Mouse (Mus musculus): ENCODE results near the gene Map4k4. TPM values are rescaled to one million over a fixed set of nuclear protein-coding genes. Genes with fewer than 3 reads are reported as not detected.
A peak's percentile ranks its signal among the peaks of the same experiment; 100 is the strongest.

Gene Map4k4
- total RNA-seq, 1 experiment from 2014 or later: 141 TPM

DNA sequence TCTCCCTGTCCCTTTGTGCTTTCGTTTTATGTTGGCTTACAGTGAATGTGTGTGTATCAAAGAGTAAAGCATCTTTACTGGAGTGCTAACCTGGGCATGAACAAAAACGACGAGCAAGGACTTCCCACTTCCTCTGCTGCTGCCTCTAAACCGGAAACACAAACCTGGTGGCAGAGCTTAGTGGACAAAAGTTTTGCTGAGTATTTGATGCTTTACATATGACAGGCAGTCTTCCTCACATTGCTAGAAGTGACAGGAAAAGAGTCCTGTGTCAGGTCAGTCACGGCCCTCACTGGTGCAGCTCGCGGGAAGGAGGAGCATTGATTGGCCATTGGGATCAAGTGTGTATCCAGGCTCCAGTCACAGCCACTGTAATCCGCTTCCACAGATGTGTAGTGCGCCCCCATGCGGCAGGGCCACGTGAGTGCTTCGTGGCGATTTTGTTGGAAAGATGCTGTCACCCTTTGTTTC, 35.7 kb downstream of the Map4k4 start:
- DNase-seq: peak; percentile 95

DNA sequence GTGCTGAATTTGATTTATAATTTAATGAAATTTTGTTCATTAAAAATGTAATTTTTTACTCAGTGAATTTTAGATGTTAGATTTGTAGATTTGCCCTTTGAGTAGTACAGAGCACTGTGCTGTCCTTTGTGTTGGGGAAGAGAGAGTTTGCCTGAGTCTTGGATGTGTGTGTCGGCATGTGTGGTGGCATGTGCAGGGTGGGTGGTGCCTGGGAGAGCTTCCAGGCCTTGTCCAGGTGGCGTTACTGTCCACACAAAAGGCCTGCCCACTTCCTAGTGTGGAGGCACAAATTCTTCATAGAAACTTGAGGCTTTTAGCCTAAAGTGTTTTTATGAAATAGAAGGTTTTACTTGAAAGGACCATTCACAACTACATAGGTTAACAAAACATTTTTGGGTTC, 36.2 kb downstream of the Map4k4 start:
- no peak for DNase-seq

DNA sequence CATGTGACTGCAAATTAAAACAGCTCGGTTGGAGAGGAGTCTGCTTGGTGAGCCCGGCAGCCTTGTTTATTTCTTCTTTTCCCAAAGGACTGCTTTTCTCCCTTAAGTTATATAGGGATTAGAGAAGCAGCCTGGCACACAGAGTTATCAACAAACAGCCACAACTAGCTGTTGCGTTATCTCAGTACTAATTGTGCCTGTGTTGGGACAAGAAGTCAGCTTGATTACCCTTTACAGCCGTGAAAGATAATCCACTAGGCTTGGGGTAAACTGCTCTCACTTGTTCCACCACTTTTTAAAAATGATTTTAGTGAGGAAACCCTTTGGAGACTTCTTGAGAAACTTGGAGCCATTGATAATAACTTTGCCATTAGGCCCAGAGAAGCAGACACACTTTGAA, 36.9 kb downstream of the Map4k4 start:
- no peak for DNase-seq

DNA sequence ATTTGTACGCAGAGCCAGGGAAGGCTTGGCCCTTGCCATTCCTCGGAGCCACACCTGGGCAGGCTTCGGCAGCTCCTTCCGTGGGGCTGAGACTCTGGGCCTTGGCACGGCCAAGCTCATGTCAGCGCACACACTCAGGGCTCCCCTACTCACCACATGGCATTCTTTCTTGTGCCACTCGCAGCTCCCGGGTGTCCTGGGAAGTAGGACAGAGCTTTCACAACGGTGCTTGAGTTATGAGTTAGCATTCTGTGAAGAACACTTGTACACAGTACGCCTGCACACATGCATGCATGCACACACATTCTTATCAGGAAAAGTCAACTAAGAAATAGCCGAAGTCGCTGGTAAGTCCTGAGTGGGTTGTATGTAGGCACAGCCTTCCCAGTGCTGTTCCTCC, 38.7 kb downstream of the Map4k4 start:
- DNase-seq: no peak

DNA sequence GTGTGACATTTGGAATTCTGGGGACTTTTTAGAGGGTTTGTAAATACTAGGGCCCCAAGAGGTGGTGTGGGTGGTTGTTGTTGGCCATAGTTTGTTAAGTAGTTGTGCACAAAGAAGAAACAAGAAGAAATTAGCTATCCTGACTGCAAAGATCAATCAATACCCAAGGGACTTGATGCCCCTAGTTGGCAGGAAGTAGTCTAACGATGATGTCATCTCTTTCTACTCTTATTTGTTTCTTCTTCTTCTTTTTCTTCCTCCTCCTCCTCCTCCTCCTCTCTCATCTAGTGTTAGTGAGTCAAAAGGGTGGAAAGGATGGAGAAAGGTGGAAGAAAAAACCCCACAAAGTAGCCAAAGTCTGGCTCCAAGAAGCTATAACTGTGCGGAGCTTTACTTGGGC, 39.6 kb downstream of the Map4k4 start:
- DNase-seq: no peak

DNA sequence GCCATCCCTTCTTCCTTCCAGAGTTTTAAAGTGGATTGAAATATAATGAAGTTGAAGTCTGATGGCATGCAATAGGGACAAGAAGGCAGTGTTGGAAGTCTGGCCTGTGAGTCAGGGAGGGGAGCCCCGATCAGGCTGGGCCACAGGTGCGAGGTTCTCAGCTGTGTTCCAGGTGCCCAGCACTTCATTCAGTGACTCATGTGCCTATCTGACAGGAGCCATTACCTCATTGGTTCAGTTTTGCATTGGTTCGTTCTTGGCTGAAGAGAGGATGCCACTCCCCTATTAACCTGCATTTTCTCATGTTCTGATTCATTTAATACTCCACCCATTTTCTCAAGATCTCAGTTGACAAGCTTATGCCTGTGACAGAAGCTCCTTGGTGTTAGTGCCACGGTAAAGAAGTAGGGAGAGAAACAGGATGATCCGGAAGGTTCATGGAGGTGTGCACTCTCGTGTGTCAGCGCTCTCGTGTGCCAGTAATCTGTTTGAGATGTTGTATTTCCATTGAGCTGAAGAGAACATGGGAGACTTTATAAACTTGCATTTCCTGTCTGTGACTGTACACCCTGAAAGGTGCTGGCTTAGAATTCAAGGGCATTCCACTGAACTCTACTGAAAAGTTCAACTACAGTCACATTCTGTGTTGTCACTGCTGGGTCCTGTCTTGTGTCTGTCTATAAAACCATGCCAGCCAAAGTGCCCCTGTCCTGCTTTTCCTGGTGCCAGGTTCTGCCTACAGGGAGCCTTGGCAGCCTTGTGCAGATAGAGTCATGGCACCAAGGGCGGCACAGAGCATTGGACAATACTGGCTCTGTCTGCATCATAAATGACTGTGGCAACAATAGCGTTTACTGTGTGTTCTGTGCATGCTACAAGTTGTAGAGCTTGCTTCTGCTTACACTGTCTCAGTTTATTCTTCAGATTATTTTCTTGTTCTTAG, 40.8 kb downstream of the Map4k4 start:
- peak; percentile 80 for DNase-seq

DNA sequence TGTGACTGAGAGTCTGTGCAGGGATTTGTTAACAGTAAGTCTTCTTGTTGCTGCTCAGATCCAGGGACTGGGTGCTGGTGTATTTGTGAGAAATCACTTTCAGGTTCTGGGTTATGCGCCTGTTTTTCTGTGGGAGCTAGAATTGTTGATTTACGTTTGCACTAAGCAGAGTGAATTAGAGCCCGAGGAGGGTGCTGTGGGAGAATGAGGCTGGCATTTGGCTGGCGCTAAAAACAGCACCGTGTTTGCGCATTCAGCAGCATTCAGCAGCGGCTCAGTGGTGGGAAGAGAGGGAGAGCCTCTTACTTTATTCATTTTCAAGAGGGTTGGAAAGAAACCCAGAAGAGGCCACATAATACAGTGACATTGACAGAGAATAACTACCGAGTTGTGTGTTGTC, 42.2 kb downstream of the Map4k4 start:
- peak; percentile 24 for DNase-seq

DNA sequence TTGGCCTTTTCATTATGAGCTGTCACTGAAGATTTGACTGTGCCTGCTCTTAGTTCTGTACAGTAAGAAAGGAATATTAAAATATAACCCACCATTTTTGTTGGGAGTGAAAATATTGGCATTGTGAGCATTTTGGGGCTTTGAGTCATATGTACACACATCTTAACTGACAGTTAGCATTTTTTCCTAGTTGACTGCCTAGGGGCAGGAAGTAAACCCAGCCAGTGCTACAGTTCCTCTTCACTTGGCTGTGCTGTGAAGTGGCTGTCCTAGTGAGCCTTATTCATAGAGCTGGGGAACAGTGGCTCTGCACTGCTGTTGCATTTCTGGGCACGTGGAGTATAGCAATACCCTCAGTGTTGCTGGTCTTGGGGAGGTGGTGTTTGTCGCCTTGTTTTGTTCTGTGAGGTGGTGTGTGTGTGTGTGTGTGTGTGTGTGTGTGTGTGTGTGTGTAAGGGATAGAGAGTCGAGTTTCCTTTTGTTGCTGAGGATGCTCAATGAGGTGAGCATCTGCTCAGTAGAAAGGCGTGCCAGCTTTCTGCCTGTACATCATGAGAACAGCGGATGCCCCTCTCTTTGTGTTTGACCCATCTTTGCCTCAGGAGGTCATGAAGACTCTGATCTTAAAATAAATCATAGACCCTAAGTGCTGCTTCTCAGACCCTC, 43.7 kb downstream of the Map4k4 start:
- no peak for DNase-seq

DNA sequence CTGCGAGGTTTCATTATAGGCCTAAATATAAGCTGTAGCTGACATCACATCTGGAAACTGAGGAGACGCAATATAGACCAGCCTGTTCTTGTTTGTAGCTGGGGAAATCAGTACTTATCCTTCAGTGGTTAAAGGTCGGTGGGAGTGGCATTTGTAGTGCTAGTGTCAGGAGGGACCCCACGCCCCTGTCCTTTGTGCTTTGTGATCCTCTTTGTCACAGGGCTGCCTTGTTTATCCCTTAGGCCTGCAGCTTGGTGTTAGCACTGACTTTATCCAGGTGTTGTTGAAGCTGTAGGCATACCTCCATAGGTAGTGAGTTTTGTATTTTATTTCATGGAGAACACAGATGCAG, 44.2 kb downstream of the Map4k4 start:
- DNase-seq: no peak

DNA sequence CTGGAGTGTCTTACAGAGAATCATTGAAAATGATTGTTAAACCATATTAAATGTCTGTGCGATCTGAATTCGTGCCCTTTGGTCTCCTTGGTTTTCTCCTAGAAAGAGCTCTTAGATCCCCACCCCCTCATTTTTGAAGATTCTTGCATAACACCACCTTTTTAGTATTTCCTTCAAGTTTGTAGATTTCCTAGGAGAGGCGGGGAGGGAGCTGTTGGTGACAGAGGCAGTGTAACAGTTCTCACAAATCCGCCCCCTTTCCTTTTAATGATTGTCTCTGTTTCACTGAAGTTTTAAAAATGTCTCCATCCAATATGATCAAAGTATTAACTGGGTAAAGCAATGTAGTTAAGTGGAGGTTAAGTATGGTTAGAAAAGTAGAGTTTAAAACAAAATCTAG, 45.7 kb downstream of the Map4k4 start:
- DNase-seq: no peak

DNA sequence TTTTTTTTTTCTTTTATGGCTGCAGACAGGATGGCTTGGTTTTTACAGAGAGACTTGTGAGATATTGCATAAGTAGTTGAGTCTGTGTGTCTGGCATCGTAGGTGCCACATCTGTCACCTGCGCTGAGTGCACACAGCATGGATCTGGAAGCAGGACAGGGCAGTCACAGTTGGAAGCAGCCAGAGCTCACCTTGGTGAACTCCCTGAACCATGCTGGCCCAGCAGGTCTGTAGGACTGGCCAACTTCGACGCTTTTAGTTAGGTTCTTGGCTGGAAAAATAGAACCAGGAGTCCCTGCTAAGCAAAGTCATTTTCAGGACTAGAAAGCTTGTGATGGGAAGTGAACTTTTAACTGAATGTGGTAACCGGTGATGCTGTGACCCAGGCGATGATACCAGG, 46.5 kb downstream of the Map4k4 start:
- DNase-seq: no peak

DNA sequence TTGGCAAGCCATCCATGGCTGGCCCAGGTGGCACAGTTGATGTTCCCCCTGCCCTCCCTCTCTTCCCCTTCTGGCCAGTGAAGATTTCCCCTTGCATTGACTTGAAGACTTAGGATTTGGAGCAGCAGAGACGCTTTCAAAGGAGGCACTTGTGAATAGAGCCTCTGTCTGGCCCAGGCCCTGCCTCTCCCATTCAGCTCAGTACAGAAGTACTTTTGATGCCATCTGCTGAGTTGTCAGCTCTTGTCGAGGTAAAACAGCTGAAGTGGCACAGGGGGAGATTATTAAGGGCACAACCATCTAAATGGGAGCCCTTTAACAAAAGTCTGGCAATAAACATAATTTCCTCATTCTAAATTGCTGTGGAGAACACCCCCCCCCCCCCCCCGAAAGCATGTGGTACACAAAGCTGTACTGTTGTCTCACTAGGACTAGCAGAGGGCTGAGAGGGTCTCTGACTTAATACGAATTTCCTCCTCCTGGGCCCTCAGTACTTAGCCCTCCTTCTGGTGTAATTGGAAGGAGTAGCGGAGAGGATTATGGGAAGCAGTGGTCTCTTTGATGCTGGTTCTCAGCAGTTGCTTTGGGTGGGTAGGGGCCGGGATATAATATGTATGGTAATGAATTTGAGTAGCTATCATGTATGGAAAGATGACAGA, 47.1 kb downstream of the Map4k4 start:
- DNase-seq: no peak

DNA sequence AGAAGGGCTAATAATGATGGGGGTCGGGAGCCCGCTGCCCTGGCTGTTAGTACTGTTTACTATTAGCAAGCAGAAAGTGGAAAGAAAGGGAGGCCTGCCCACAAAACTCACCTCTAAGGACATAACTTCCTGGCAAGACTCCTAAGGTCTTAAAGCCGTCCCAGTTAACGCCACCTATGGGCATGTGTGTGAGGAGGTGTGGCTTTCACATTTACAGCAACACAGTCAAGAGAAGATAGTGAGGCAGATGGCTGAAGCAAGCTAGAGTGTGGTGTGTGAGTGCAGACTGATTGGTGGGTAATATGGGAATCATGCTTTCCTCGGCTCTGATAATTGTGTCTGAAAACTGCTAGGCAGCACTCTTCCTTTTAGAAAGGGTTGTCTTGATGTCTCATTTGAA, 48.5 kb downstream of the Map4k4 start:
- no peak for DNase-seq

DNA sequence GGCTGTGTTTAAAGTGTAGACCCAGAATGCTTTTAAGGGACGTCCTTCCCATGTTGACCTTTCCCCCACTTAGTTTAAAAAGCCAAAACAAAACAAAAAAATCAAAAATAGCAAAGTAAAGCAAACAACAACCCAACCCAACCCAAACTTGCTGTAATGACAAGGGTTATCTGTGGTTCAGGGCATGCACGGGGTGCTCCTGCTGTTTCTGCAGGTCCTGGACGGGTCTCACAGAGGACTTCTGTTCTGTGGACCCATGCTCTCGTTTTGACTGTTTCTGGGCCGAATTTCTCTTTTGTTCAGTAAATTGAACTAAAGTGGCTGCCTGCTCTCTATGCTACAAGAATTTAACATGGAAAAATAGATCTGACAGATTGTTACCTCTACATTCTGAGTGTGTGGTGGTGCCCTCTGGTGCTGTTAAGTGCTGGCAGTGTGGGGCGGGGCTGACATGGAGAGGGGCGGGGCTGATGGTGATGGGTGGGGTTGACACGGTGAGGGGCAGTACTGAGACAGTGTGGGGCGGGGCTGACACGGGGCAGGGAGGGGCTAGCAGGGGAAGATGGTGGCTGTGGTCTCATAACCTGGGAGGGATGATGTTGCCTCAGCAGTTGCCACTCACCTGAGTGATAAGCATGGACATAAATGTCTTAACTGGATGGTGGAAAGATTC, 49.2 kb downstream of the Map4k4 start:
- DNase-seq: peak; percentile 73

DNA sequence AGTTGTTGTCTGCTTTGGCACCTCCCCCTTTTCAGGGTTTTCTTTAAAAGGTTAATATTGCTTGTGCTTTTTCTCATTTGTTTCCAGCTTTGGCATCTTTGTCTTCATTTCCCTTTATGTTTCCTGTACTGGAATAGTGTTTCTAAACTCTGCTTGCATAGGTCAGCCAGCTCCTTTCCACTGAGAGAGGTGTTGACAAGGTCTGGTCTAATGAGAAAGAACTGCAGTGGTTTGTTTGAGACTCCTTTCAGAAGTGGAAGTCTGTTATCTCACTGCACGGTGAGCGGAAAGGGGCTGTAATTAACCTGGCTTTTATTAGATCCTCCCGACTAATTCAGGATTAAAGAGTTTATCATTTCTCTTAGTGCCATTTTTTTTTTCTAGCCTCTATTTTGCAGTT, 49.9 kb downstream of the Map4k4 start:
- no peak for DNase-seq

DNA sequence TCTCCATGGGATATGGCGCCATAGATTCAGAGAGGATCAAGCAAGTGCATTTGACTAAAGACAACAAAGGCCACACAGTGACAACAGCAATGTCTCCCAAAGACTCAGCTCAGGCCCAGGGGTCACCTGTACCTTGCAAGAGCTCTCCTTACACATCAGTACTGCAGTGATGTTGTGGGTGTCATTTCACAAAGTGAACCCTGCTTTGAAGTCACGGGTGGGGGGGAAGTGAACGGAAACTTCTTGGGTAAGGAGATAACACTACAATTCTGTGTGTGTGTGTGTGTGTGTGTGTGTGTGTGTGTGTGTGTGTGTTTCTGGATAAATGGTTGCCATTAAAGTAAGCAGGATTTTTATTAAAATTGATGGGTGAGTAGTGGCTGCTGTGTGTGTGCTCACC, 53.9 kb downstream of the Map4k4 start:
- no peak for DNase-seq

DNA sequence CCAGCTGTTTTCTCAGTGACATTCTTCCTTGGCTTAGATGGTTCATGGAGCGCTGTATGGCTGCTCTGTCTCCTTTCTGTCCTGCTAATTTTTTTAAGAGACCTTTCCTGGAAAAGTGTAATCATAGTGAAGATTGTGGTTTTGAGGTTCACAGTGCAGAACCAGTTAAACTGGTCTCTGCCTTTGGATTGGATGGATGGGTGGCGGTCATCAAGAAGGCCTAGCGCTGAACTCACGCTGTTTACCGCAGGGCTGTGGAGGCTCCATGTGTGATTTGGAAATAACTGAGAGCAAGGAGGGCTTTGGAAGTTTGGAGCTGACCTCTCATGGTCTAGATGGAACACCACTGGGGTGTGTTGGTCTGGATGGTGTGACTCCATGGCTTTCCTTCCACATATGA, 56.0 kb downstream of the Map4k4 start:
- DNase-seq: no peak

DNA sequence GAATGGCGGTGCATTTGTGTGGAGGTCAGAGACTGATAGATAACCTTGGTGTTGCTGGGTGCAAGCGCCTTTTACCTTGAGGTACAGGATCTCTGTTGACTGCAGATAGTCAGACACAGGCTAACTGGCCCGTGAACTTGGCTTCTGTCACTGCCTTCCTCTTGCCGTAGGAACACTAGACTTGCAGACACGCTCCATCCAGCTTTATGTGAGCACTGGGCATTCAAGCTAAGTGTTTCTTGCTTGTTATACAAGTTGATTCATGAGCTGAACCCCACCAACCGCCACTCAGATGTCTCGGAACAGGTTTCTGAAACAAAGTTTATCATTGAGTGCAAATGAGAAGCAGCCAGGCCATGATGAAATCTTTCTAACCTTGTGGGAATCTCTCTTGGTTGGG, 57.3 kb downstream of the Map4k4 start:
- DNase-seq: peak; percentile 31

DNA sequence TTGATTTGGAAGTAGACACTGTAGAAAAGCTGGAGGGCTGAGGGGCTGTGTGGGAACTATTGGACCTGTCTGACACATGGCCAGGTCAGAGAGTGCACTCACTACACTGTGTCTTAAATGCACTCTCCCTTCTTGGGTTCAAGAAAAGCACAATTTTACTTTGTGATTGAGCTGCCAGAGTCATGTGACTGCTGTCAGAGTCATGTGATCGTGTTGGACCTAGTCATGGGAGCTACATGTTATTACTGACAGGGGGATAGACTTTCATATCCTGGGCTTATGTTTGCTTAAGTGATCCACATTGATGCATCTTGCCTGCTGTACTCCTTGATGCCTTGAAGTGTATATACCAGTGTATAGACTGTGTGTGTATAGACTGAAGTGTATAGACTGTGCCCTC, 59.9 kb downstream of the Map4k4 start:
- DNase-seq: no peak

DNA sequence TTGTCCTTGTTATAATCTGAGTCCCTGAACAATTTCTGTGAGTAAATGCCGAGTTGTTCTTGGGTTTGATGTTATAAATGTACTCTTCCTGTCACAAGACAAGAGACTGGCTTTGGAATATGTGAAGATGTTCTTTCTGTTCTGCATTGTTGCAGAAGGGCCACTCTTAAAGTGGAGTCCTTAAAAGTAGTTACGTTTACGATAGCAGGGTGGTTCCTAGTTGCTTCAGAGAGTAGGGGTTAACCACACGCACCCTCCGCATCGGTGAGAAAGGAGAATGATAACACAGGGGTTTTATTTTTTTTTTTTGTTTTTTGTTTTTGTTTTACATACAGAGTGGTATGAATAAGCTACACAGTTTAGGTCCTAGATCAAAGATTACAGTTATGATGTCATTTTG, 60.4 kb downstream of the Map4k4 start:
- no peak for DNase-seq

DNA sequence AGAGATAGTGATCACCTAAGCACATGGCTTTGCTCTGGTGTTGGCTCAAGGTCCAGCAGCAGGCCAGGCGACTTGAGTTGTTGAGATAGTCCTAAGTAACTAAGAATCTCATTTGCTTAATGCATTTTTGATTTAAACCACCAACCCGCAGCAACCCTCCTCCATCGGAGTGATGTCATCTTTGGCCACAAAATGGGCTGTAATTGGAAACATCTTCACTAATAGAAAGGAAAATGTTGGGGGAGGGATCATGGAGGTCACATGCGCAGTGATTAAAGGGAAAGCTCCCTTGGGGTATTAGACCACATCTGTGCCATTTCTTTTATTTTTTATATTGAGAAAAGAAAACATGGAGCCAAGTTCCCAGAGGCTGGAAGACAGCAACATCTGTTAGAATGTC, 61.6 kb downstream of the Map4k4 start:
- no peak for DNase-seq

DNA sequence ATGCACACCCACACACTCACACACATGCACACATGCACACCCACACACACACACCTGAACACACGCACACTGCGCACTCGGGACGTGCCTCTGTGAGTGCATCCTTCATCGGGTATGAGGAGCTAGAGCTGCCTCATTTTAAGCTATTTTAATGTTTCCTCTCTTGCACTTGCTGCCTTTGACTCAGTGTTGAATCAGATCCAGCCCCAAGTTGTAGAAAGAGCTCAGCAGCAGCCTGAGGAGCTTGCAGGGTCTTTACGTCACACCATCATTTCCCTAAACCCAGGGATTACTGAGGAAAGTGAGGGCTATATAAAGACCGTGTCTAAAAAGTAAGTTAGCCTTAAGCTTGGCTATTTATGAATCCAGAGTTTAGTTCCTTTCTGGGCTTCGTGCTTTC, 62.1 kb downstream of the Map4k4 start:
- DNase-seq: no peak

DNA sequence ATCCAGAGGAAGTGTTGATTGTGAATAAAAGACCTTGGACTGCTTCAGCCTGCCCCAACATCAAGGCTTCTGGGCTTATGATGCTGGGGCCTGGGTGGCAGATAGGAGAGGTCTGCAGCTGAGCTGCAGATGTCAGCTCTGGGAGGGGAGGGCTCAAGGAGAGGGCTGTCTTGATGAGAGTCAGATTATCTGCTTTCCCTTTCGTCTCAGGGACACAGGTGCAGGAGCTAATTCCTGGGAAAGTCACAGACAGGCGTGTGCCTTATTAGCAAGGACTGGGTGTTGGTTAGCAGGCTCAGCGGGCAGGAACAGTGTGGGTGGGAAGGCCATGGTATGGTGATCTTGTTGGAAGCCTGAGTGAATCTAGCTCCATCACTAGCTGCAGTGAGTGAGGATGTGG, 63.1 kb downstream of the Map4k4 start:
- DNase-seq: no peak
